Mouse (Mus musculus) hindbrain, postnatal 0 days (tissue): Measurements from ENCODE around the gene Cox8b. TPM values are rescaled to one million over a fixed set of nuclear protein-coding genes. Genes with fewer than 3 reads are reported as not detected.

Source experiments
- ATAC-seq: fragments of 200-750 bp; cut with Nextera tagmentation; 2 replicates; pipeline ENCODE4 v1.8.0; 2017; ENCODE audit warnings: mild to moderate bottlenecking, moderate TSS enrichment, moderate library complexity
- DNase-seq: peaks from one replicate; pipeline ENCODE4 v3.0.0-alpha.2; 2015; ENCODE audit warnings: low spot score
- H3K27ac ChIP-seq: fragments of 300-500 bp; sonication (generic); 2 replicates; pipeline ENCODE4 v1.5.1; 2014; ENCODE audit warnings: mild to moderate bottlenecking
- H3K27me3 ChIP-seq: fragments of 300-500 bp; sonication (generic); 2 replicates; pipeline ENCODE4 v1.6.1; 2014; ENCODE audit warnings: low read length, mixed read lengths; ENCODE audit not compliant: insufficient read depth
- H3K36me3 ChIP-seq: fragments of 300-500 bp; sonication (generic); 2 replicates; pipeline ENCODE4 v1.6.1; 2014; ENCODE audit warnings: low read length, mixed read lengths; ENCODE audit not compliant: insufficient read depth
- H3K4me1 ChIP-seq: fragments of 300-500 bp; sonication (generic); 2 replicates; pipeline ENCODE4 v1.6.1; 2014; ENCODE audit warnings: antibody characterized with exemption, low read length, mixed read lengths; ENCODE audit not compliant: insufficient read depth
- H3K4me2 ChIP-seq: fragments of 300-500 bp; sonication (generic); 2 replicates; pipeline ENCODE4 v1.6.1; 2014; ENCODE audit warnings: low read depth, mild to moderate bottlenecking, low read length, moderate library complexity, mixed read lengths
- H3K4me3 ChIP-seq: fragments of 300-500 bp; sonication (generic); 2 replicates; pipeline ENCODE4 v1.5.1; 2014; ENCODE audit warnings: low read length
- H3K9ac ChIP-seq: fragments of 300-500 bp; sonication (generic); replicated peaks from 2 replicates; pipeline ENCODE4 v1.6.1; 2014; ENCODE audit warnings: mild to moderate bottlenecking, low read length, moderate library complexity, mixed read lengths
- H3K9me3 ChIP-seq: fragments of 300-500 bp; sonication (generic); 2 replicates; pipeline ENCODE4 v1.6.1; 2016; ENCODE audit warnings: low read length, mixed read lengths
- CTCF ChIP-seq: IDR thresholded peaks from 2 replicates; pipeline ENCODE4 v1.5.1; 2016; ENCODE audit warnings: antibody characterized with exemption, control low read depth, low read depth
- WGBS: fragments of 180-500 bp; shearing (Covaris S2); extraction: QIAGEN DNeasy Blood & Tissue Kit; methylation state at CpG from one replicate; pipeline ENCODE4 v1.1.7; 2014; 5-methylcytosine and 5-hydroxymethylcytosine counted together
- polyA plus RNA-seq: library from polyadenylated mRNA; unstranded; fragments of >200 nt; fragmentation: Nextera tagmentation; extraction: Ambion mirVana; gene quantifications from 2 replicates; pipeline ENCODE4 v1.2.1, GENCODE M21; 2015
- total RNA-seq: library from RNA; depleted of rRNA; stranded (reverse); fragments of >200 nt; gene quantifications from 2 replicates; pipeline ENCODE4 v1.2.3, GENCODE M21; 2014; rRNA removed

Gene Cox8b
- total and polyA plus RNA-seq, 2 experiments from 2014 or later = not detected

GRCm38 (mm10) chr7:140856785-140857549, 43.3 kb downstream of the Cox8b start, which contains the start of gene Ric8a:
Ric8a (plus strand) TSS chr7:140856957.
- no peak for TF ChIP-seq CTCF
- Histone ChIP-seq H3K4me2 (peak within 1 kb of the TSS; percentile 97), H3K4me3 (peak within 1 kb of the TSS; percentile 88), H3K4me1 (peaks cover 23% of the 10 kb centered on the region), H3K9me3 (no peaks in the 10 kb centered on the region), H3K27me3 (no peaks in the 10 kb centered on the region), H3K36me3 (peaks cover 52% of the 10 kb centered on the region), H3K9ac (peak within 1 kb of the TSS; percentile 80), H3K27ac (peak within 1 kb of the TSS; percentile 96)
- ATAC-seq (peak; percentile 79), DNase-seq (peak; percentile 86)
- WGBS = under 1% methylated on average over 50 of the region's 50 CpGs

GRCm38 (mm10) chr7:140855860-140856784, 44.1 kb downstream of the Cox8b start, which contains the start of gene Gm45785:
Gm45785 (minus strand) TSS chr7:140856331.
- Histone ChIP-seq H3K4me3 (peak within 1 kb of the TSS; percentile 88), H3K36me3 (peaks cover 49% of the 10 kb centered on the region; the same call in 1 of the 2 replicates), H3K9me3 (no peaks in the 10 kb centered on the region), H3K4me2 (peak within 1 kb of the TSS; percentile 97), H3K4me1 (peaks cover 23% of the 10 kb centered on the region), H3K27me3 (no peaks in the 10 kb centered on the region), H3K27ac (peak within 1 kb of the TSS; percentile 96), H3K9ac (peak within 1 kb of the TSS; percentile 80)
- peak; percentile 40; the same call in 1 of the 2 replicates for TF ChIP-seq CTCF
- peak; percentile 94 for DNase-seq
- ATAC-seq = peak; percentile 83
- WGBS = 1% methylated on average over 51 of the region's 51 CpGs

GRCm38 (mm10) chr7:140855181-140855580, 45.1 kb downstream of the Cox8b start:
- H3K36me3 ChIP-seq = peaks cover 40% of the 10 kb centered on the region; the same call in 1 of the 2 replicates

GRCm38 (mm10) chr7:140854483-140854882, 45.8 kb downstream of the Cox8b start:
- ATAC-seq (no peak), DNase-seq (no peak)
- WGBS = 93% methylated on average over 18 of the region's 18 CpGs

More at GRCm38 (mm10) chr7:140855181-140855580, 45.1 kb downstream of the Cox8b start:
- ATAC-seq (no peak), DNase-seq (no peak)
- Histone ChIP-seq H3K27me3 (no peaks in the 10 kb centered on the region), H3K4me3 (peak overlapping the region; percentile 88), H3K27ac (no peak overlapping the region), H3K9me3 (no peaks in the 10 kb centered on the region), H3K9ac (peak overlapping the region; percentile 80), H3K4me1 (peaks cover 23% of the 10 kb centered on the region), H3K4me2 (peak overlapping the region; percentile 97)
- no peak for TF ChIP-seq CTCF
- 78% methylated on average over 9 of the region's 9 CpGs for WGBS

GRCm38 (mm10) chr7:140853386-140853785, 46.9 kb downstream of the Cox8b start:
- 87% methylated on average over 9 of the region's 9 CpGs for WGBS
- no peak overlapping the region for H3K9ac ChIP-seq
- H3K36me3 ChIP-seq = peaks cover 30% of the 10 kb centered on the region; the same call in 1 of the 2 replicates

More at GRCm38 (mm10) chr7:140854483-140854882, 45.8 kb downstream of the Cox8b start:
- H3K27me3 ChIP-seq = no peaks in the 10 kb centered on the region
- no peak overlapping the region for H3K27ac ChIP-seq
- no peaks in the 10 kb centered on the region for H3K9me3 ChIP-seq
- no peak overlapping the region for H3K4me2 ChIP-seq
- H3K9ac ChIP-seq = no peak overlapping the region
- no peak overlapping the region for H3K4me3 ChIP-seq
- peaks cover 23% of the 10 kb centered on the region for H3K4me1 ChIP-seq
- TF ChIP-seq CTCF = no peak
- H3K36me3 ChIP-seq = peaks cover 36% of the 10 kb centered on the region; the same call in 1 of the 2 replicates

GRCm38 (mm10) chr7:140851916-140852315, 48.3 kb downstream of the Cox8b start:
- Histone ChIP-seq H3K4me2 (no peak overlapping the region), H3K9ac (no peak overlapping the region), H3K27ac (no peak overlapping the region), H3K4me1 (peaks cover 9% of the 10 kb centered on the region; the same call in 1 of the 2 replicates), H3K27me3 (no peaks in the 10 kb centered on the region), H3K9me3 (no peaks in the 10 kb centered on the region), H3K4me3 (no peak overlapping the region), H3K36me3 (peaks cover 30% of the 10 kb centered on the region; the same call in 1 of the 2 replicates)
- ATAC-seq (no peak), DNase-seq (no peak)
- WGBS = 95% methylated on average over 4 of the region's 4 CpGs
- TF ChIP-seq CTCF = no peak

More at GRCm38 (mm10) chr7:140853386-140853785, 46.9 kb downstream of the Cox8b start:
- TF ChIP-seq CTCF = no peak
- no peaks in the 10 kb centered on the region for H3K9me3 ChIP-seq
- no peak for ATAC-seq
- no peaks in the 10 kb centered on the region for H3K27me3 ChIP-seq
- H3K27ac ChIP-seq = no peak overlapping the region
- no peak overlapping the region for H3K4me2 ChIP-seq
- H3K4me3 ChIP-seq = no peak overlapping the region
- peaks cover 14% of the 10 kb centered on the region for H3K4me1 ChIP-seq
- DNase-seq = no peak

Other genes with a start within 250 kb of the Cox8b start
- gene Olfr539, start 240.5 kb downstream of the Cox8b start, total RNA-seq = 0.05 TPM in 1 of 2 replicates, not detected in the other
- gene Olfr539, start 240.5 kb downstream of the Cox8b start, polyA plus RNA-seq = 0.01 TPM in 1 of 2 replicates, not detected in the other
- not detected in 2 replicates for gene Olfr45, start 218.5 kb downstream of the Cox8b start, total RNA-seq
- not detected in 2 replicates for gene Olfr45, start 218.5 kb downstream of the Cox8b start, polyA plus RNA-seq
- gene Olfr541, start 203.2 kb downstream of the Cox8b start, total RNA-seq = not detected in 2 replicates
- gene Olfr541, start 203.2 kb downstream of the Cox8b start, polyA plus RNA-seq = not detected in 2 replicates
- not detected in 2 replicates for gene Cyp2e1, start 136.7 kb downstream of the Cox8b start, total RNA-seq
- not detected in 2 replicates for gene Cyp2e1, start 136.7 kb downstream of the Cox8b start, polyA plus RNA-seq
- 0.29 TPM in 1 of 2 replicates, not detected in the other for gene Syce1, start 112.6 kb downstream of the Cox8b start, total RNA-seq
- gene Syce1, start 112.6 kb downstream of the Cox8b start, polyA plus RNA-seq = 0.59 and 0.68 TPM in 2 replicates
- 20.2 and 23.7 TPM in 2 replicates for gene Zfp941, start 78.3 kb downstream of the Cox8b start, total RNA-seq
- 19.3 and 20.0 TPM in 2 replicates for gene Zfp941, start 78.3 kb downstream of the Cox8b start, polyA plus RNA-seq
- 0.37 TPM in 1 of 2 replicates, not detected in the other for gene Urah, start 65.4 kb downstream of the Cox8b start, total RNA-seq
- gene Urah, start 65.4 kb downstream of the Cox8b start, polyA plus RNA-seq = 0.43 and 0.80 TPM in 2 replicates
- not detected in 2 replicates for gene Scgb1c1, start 54.9 kb downstream of the Cox8b start, total RNA-seq
- 0.61 TPM in 1 of 2 replicates, not detected in the other for gene Scgb1c1, start 54.9 kb downstream of the Cox8b start, polyA plus RNA-seq
- 0.18 and 0.42 TPM in 2 replicates for gene Odf3, start 52.6 kb downstream of the Cox8b start, total RNA-seq
- gene Odf3, start 52.6 kb downstream of the Cox8b start, polyA plus RNA-seq = 0.19 and 0.43 TPM in 2 replicates
- 0.47 and 1.9 TPM in 2 replicates for gene Gm45785, start 44.1 kb downstream of the Cox8b start, total RNA-seq
- gene Gm45785, start 44.1 kb downstream of the Cox8b start, polyA plus RNA-seq = not detected in 2 replicates
- gene Ric8a, start 43.5 kb downstream of the Cox8b start, total RNA-seq = 91.8 and 117 TPM in 2 replicates
- 85.8 and 89.9 TPM in 2 replicates for gene Ric8a, start 43.5 kb downstream of the Cox8b start, polyA plus RNA-seq
- 17.8 and 18.9 TPM in 2 replicates for gene Bet1l, start 42.9 kb downstream of the Cox8b start, total RNA-seq
- 47.1 and 52.6 TPM in 2 replicates for gene Bet1l, start 42.9 kb downstream of the Cox8b start, polyA plus RNA-seq
- 104 and 113 TPM in 2 replicates for gene Psmd13, start 18.5 kb downstream of the Cox8b start, total RNA-seq
- gene Psmd13, start 18.5 kb downstream of the Cox8b start, polyA plus RNA-seq = 259 and 275 TPM in 2 replicates
- 56.3 and 71.6 TPM in 2 replicates for gene Sirt3, start 18.1 kb downstream of the Cox8b start, total RNA-seq
- 74.6 and 75.6 TPM in 2 replicates for gene Sirt3, start 18.1 kb downstream of the Cox8b start, polyA plus RNA-seq
- gene Nlrp6, start 20.5 kb upstream of the Cox8b start, total RNA-seq = 1.1 and 1.6 TPM in 2 replicates
- 0.61 and 0.78 TPM in 2 replicates for gene Nlrp6, start 20.5 kb upstream of the Cox8b start, polyA plus RNA-seq
- 16.3 and 16.6 TPM in 2 replicates for gene Pgghg, start 40.9 kb upstream of the Cox8b start, total RNA-seq
- 6.7 and 7.5 TPM in 2 replicates for gene Pgghg, start 40.9 kb upstream of the Cox8b start, polyA plus RNA-seq
- gene Ifitm5, start 49.8 kb upstream of the Cox8b start, total RNA-seq = not detected in 2 replicates
- 0.39 TPM in 1 of 2 replicates, not detected in the other for gene Ifitm5, start 49.8 kb upstream of the Cox8b start, polyA plus RNA-seq
- not detected in 2 replicates for gene Gm45717, start 55.5 kb upstream of the Cox8b start, total RNA-seq
- 0.38 TPM in 1 of 2 replicates, not detected in the other for gene Gm45717, start 55.5 kb upstream of the Cox8b start, polyA plus RNA-seq
- gene Ifitm2, start 55.5 kb upstream of the Cox8b start, total RNA-seq = 79.3 and 82.4 TPM in 2 replicates
- gene Ifitm2, start 55.5 kb upstream of the Cox8b start, polyA plus RNA-seq = 269 and 281 TPM in 2 replicates
- gene Ifitm1, start 66.8 kb upstream of the Cox8b start, total RNA-seq = 16.5 and 39.5 TPM in 2 replicates
- gene Ifitm1, start 66.8 kb upstream of the Cox8b start, polyA plus RNA-seq = 22.4 and 24.0 TPM in 2 replicates
- gene Ifitm3, start 110.3 kb upstream of the Cox8b start, total RNA-seq = 29.3 and 41.7 TPM in 2 replicates
- gene Ifitm3, start 110.3 kb upstream of the Cox8b start, polyA plus RNA-seq = 92.8 and 93.3 TPM in 2 replicates
- gene Ifitm6, start 117.5 kb upstream of the Cox8b start, total RNA-seq = 0.37 and 0.50 TPM in 2 replicates
- gene Ifitm6, start 117.5 kb upstream of the Cox8b start, polyA plus RNA-seq = 0.67 and 0.69 TPM in 2 replicates
- not detected in 2 replicates for gene Gm17387, start 128.7 kb upstream of the Cox8b start, total RNA-seq
- gene Gm17387, start 128.7 kb upstream of the Cox8b start, polyA plus RNA-seq = not detected in 2 replicates
- 115 and 124 TPM in 2 replicates for gene B4galnt4, start 160.7 kb upstream of the Cox8b start, total RNA-seq
- gene B4galnt4, start 160.7 kb upstream of the Cox8b start, polyA plus RNA-seq = 41.8 and 46.2 TPM in 2 replicates
- 0.58 TPM in 1 of 2 replicates, not detected in the other for gene Pkp3, start 177.8 kb upstream of the Cox8b start, total RNA-seq
- 0.29 TPM in 1 of 2 replicates, not detected in the other for gene Pkp3, start 177.8 kb upstream of the Cox8b start, polyA plus RNA-seq
- 1.2 and 19.5 TPM in 2 replicates for gene Sigirr, start 200.1 kb upstream of the Cox8b start, total RNA-seq
- 2.4 and 2.6 TPM in 2 replicates for gene Sigirr, start 200.1 kb upstream of the Cox8b start, polyA plus RNA-seq
- 0.25 and 2.1 TPM in 2 replicates for gene Ano9, start 217.4 kb upstream of the Cox8b start, total RNA-seq
- 0.45 and 0.66 TPM in 2 replicates for gene Ano9, start 217.4 kb upstream of the Cox8b start, polyA plus RNA-seq
- 13.6 and 25.6 TPM in 2 replicates for gene Ptdss2, start 221.9 kb upstream of the Cox8b start, total RNA-seq
- gene Ptdss2, start 221.9 kb upstream of the Cox8b start, polyA plus RNA-seq = 96.1 and 96.8 TPM in 2 replicates